Mouse (Mus musculus): Measurements from ENCODE around the gene Arfgap2. TPM values are rescaled to one million over a fixed set of nuclear protein-coding genes. Genes with fewer than 3 reads are reported as not detected.
"Not testable (repeated sequence)": the region's sequence is repeated elsewhere in the genome, so short reads cannot be mapped to it uniquely, and the experiment has no call there.

The Arfgap2 gene
- 10 to 100 TPM; 59.2 to 62.4 TPM for total RNA-seq (2021)
- long read RNA-seq, experiment 1, transcript Arfgap2-201 (17 exons, 2,791 nt): minor isoform, 13 of 125 reads
- long read RNA-seq, experiment 1, transcript Arfgap2-202 (16 exons, 3,068 nt): major isoform, 100 of 125 reads
- long read RNA-seq, experiment 1, partial matches to known transcripts: 6 of 125 reads
- long read RNA-seq, experiment 1, other reads (novel, unspliced or antisense): 6 of 125 reads
- long read RNA-seq, experiment 2, transcript Arfgap2-201 (17 exons, 2,791 nt): minor isoform, 11 of 153 reads
- long read RNA-seq, experiment 2, transcript Arfgap2-202 (16 exons, 3,068 nt): major isoform, 131 of 153 reads
- long read RNA-seq, experiment 2, partial matches to known transcripts: 5 of 153 reads
- long read RNA-seq, experiment 2, other reads (novel, unspliced or antisense): 6 of 153 reads

DNA sequence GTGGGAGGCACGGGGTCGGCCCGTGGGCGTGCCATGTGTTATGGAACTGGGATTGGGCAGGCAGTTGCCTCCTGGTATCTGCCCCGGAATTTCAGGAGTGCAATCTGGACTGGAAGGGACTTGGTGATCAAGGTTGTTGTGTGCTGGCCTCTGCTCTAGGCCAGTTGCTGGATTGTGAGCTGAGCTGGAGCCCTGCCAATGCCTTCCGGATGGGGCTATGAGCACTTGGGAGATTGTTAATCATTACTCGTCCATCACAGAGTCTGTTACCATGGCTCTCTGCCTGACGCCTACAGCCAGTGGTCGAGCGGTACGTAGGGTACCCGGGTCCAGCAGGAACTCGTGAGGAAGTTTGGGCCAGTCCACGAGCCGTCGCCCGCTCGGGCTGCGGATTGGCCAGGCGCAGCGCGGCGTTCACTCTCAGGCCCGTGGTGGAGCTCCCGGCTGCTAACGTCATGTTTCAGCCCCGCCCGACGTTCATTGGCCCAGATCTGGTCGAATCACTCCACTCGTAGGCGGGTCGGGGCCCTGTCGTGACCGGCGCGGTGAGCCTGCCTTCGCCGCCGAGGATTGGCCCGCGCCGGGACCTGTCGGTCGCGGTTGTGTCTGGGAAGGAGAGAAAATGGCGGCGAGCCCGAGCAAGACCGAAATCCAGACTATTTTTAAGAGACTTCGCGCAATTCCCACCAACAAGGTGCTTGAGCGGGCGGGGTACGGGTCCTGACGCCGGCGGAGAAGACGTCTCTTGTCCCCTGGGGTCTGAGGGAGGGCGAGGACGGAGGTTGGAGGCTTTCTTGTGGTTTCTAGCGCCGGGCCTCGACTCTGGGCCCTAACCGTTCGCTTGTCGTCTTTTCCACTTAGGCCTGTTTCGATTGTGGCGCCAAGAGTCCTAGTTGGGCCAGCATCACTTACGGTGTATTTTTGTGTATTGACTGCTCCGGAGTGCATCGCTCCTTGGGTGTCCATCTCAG, at the start of gene Arfgap2:
Gene Arfgap2, plus strand, starts transcription at position 264 of the 971 bp plus-strand sequence.
- DNase-seq: peak; percentile 97
- intact Hi-C loops (cut with DNase I): loop anchor here (10.0 kb wide), 1 partner anchor 150 kb away; the partner anchor contains the start of gene Mybpc3

DNA sequence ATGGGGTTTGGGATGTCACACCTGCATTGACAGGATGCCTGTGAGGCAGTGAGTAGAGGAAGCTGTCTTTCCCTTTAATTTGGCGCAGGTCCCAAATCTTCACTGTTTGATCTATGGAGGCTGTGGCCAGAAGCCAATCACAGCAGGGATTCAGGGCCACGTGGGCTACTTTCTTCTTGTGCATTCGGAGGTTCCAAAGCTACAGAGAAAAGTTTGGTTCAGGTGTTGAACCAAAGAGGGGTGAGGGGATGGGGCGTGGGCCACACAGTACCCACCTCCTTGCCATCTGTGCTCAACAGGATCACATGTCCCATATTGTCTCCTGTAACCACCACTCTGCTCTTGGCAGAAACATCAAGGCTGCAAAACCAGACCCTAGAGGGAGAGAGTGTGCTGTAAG, 47.7 kb upstream of the Arfgap2 start:
- no peak for DNase-seq
- intact Hi-C loops (cut with DNase I): no loop called here

DNA sequence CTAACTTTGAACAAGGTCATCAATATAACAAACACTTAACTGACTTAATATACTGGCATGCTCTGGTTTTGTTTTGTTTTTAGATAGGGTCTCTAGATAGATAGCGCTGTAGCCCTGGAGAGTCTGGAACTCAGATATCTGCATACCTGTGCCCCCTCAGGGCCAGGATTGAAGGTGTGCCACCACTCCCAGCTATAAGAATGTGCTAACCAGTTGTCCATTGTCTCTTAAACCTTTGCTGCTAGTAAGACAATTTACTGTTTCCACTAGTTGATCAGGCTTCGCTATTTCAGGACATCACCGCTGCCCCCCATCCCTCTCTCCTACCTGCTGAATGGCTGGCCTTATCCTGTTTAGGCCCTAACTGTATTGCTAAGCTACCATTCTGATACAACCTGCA, 44.3 kb upstream of the Arfgap2 start:
- intact Hi-C loops (cut with DNase I): no loop called here
- no peak for DNase-seq

- no peak for DNase-seq
- intact Hi-C loops (cut with DNase I): no loop called here
These were observed 41.2 kb upstream of the Arfgap2 start for GRCm38 (mm10) chr2:91223614-91224013.

DNA sequence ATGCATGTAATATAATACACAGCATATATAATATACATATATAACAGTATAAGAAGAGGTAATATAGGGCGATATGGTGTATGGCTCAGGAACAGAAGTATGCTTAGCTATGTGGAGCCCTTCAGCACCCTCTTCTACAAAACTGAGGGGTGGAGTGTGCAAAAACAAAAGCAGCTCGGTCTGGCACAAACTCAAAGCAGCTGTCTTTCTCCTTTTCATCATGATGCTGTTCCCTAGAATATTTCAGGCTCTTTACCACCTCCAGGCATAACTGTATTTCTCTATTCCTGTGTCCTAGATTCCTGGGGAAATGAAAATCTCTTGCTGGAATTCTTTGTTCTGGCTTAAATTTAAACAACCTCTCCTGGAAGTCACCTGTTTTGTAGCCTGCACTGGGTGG, 35.0 kb upstream of the Arfgap2 start:
- DNase-seq: no peak
- intact Hi-C loops (cut with DNase I): no loop called here

DNA sequence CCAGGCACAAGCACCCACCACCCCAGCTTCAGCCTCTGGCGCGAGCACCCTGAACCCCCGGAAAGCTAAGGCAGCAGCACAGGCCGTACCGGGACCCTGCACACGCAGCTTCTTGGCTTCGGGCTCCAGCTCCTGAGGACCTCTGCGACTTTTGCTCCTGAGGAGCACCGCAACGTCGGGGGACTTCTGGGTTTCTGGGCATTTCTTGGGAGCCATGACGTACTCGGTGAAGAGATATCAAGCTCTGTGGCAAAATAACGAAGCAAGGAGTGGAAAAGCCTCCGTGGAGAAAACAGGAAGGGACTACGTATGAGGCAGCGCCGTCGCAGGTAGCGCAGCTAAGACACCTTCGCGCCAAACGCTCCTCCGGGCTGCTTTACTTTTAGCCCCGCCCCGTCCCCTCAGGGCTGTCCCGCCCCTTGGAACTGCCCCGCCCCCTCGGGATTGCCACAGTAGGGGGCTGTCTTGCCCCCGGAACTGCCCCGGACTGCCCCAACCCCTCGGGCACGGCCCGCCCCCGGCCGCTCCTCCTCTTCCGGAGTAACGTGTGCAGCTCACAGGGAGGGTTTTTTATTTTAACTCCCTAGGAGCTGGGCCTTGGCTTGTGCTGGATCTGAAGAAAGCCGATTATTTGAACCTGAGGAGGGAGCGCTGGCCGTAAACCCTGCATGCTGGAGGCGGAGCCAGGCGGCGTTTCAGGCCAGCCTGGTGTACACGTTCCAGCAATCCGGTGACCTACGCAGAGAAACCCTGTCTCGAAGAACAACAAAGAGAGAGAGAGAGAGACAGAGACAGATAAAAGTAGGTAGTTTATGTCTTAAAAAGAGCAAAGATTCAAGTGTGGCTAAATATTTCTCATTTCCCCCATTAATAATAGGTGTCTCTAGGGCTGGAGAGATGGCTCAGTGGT, 27.9 kb upstream of the Arfgap2 start, which contains the start of gene Ddb2:
Gene Ddb2, minus strand, starts transcription at position 382 of the 910 bp plus-strand sequence.
- intact Hi-C loops (cut with DNase I): loop anchor here (5.0 kb wide), 1 partner anchor 120 kb away; the partner anchor contains the start of gene Mybpc3

DNA sequence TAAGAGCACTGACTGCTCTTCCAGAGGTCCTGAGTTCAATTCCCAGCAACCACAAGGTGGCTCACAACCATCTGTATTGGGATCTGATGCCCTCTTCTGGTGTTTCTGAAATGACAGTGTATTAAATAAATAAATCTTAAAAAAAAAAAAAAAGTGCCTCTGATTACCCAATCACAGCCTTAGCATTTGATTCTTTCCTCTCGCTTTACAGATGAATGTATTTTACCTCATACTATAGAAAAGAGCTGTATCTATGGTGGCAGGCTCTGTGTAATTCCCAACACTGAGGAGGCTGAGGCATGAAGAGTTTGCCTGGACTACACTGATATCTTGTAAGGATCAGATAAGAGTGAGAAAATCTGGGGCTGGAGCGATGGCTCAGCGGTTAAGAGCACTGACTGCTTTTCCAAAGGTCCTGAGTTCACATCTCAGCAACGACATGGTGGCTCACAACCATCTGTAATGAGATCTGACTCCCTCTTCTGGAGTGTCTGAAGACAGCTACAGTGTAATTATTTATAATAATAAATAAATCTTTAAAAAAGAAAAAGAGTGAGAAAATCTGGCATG, 27.2 kb upstream of the Arfgap2 start:
- DNase-seq: not testable (repeated sequence)
- intact Hi-C loops (cut with DNase I): loop anchor here (5.0 kb wide), 1 partner anchor 120 kb away; the partner anchor contains the start of gene Mybpc3

More for the DNA sequence above, 27.9 kb upstream of the Arfgap2 start, which contains the start of gene Ddb2:
- DNase-seq: peak; percentile 94 to 95

DNA sequence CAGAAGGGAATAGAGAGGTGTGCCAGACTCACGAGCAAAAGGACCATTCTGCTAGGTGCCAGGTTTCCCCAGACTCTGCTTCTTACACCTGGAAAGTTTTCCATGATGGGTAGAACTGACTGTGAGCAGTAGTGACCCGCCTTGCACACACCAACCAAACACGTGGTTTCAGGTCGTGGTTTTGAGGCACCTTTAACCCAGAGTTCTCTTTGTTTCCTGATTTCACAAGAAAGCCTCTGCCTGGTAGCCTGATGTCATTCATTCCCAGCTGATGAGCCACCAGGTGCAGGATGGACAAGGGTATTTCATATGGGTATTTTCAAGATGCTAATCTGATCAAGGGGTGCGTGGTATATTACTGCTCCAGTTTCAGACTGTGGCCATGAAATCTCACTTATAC, 22.2 kb upstream of the Arfgap2 start:
- no peak for DNase-seq
- intact Hi-C loops (cut with DNase I): no loop called here

DNA sequence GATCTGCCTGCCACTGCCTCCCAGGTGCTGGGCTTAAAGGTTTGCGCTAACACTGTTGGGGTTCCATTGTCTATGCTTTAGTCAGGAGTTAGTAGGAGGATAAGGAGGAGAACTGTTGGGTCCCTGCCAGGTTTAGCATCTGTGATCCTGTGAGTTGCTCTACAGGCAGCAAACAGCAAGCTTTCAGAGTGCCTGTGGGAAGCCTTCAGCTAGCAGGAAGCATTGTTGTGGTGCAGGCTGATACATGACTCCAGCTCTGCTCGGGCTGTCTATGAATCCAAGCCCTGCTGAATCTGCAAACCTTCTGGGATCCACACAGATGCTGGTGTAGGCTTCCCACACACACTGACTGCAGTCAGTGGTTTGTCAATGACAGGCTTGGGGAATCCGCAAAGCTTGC, 21.4 kb upstream of the Arfgap2 start:
- DNase-seq: no peak
- intact Hi-C loops (cut with DNase I): no loop called here

DNA sequence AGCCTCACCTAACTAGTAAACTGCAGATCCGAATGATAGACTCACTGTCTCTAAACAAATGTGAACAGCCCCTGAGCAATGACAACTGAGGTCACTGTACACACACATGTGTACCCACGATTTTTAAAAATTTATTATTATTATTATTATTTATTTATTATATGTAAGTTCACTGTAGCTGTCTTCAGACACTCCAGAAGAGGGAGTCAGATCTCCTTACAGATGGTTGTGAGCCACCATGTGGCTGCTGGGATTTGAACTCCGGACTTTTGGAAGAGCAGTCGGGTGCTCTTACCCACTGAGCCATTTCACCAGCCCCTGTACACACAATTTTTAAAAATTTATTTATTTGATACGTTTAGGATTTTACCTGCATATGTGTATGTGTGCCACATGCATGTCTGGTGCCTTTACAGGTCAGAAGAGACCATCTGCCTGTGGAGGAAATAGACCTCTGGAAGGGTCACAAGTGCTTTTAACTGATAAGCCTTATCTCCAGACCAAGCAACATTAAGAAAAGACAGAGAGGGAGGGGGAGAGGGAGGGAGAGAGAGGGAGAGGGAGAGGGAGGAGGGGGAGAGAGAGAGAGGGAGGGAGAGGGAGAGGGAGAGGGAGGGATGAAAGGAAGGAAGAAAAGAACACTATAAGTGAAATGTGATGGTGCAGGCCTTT, 20.1 kb upstream of the Arfgap2 start:
- intact Hi-C loops (cut with DNase I): no loop called here
- no peak for DNase-seq

GRCm38 (mm10) chr2:91248366-91248765, 16.4 kb upstream of the Arfgap2 start:
- no peak for DNase-seq
- intact Hi-C loops (cut with DNase I): no loop called here

- intact Hi-C loops (cut with DNase I): no loop called here
- no peak for DNase-seq
These were observed 12.8 kb upstream of the Arfgap2 start for GRCm38 (mm10) chr2:91252001-91252400.

DNA sequence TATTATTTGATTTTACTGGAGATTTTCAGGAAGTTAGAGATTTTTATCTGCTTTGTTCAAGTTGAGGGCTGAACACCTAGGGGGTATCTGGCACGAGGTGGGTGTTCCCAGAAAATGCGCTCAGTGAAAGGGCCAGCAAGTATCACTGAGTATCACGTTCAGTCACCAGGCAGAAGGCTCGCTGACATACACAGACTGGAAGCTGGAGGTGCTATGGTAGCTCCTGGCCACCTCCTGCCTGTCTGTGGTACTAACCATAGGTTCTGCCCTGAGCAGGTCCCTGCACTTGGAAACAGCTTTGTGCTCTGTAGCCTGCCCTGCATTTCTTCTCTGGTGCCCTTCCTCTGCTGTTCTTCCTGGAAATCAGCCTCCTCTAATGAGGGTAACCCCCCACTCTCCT, 12.3 kb upstream of the Arfgap2 start:
- no peak for DNase-seq
- intact Hi-C loops (cut with DNase I): no loop called here

GRCm38 (mm10) chr2:91254725-91255380, 9.9 kb upstream of the Arfgap2 start:
- DNase-seq: no peak
- intact Hi-C loops (cut with DNase I): no loop called here

DNA sequence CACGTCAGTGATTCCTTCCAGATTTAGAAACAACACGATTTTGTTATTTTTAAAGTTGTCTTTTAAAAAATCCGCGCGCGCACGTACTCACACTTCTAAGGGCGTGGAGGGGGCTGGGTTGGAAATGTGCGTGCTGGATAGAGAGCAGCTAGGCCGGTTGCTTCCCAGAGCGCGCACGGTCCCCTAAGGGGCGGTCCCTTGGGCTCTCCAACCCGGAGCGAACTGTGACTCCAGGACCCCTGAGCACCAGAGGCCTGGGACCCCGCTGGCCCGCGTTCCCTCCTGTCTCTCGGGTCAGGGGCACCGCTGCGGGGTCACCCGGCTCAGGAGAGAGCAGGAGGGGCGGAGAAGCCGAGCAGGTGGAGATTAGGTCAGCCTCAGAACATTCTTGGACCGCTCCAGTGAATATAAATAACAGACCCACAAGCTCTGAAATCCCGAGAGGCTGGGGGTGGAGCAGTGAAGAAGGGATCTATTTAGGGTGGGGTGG, 9.1 kb upstream of the Arfgap2 start, which contains the start of gene Pacsin3:
Gene Pacsin3, plus strand, starts transcription at position 294 of the 490 bp plus-strand sequence.
- intact Hi-C loops (cut with DNase I): no loop called here
- DNase-seq: peak; percentile 49 to 50

DNA sequence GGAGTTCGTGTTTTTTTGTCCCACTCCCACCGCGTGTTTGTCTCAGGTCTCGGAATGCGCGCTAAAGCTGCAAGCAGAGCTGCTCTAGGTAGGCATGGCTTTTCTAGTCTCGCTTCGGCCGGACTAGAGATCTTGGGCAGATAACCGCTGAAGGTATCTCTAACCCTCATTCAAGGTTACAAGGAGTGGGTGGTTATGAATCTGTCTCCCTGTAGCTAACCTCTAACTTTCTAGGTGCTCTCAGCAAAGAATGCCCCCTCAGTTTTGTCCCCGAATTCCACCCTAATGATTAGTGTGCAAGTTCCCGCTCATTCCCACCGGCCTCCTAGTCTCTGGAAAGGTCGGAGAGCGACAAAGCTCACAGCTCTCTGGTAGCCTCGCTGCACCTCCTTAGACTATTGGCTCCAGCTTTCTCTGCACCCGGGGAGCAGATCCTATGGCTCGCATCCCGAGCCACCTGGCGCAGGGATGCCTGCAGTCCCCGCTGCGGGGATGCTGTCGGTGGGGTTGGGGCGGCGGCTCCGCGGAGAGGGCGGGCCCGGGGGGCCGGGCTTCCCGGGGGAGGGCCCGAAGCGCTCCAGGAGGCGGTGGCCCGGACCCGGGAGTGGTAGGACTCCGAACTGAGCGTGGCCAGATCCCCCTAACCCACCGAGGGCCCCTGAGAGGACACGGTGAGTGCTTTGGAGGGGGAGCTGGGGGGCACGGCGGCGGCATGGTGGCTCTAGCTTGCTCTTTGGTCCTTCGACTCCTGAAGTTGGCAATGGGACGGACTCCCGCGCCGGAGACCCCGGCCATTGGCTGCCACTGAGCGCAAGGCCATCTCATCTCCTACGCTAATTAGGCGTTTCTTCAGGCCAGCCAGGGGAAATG, 8.3 kb upstream of the Arfgap2 start:
- intact Hi-C loops (cut with DNase I): no loop called here

More for the DNA sequence above, 8.3 kb upstream of the Arfgap2 start:
- peak; percentile 76 to 77 for DNase-seq
